Mouse (Mus musculus) forebrain, postnatal 0 days (tissue): ENCODE results near the gene Pam16. TPM values are rescaled to one million over a fixed set of nuclear protein-coding genes. Genes with fewer than 3 reads are reported as not detected.

ENCODE experiments used
- ATAC-seq: fragments of 200-750 bp; cut with Nextera tagmentation; 2 replicates; pipeline ENCODE4 v1.8.0; 2017; ENCODE audit warnings: mild to moderate bottlenecking, moderate library complexity
- DNase-seq: peaks from one replicate; pipeline ENCODE4 v3.0.0-alpha.2; 2015
- H3K27ac ChIP-seq: fragments of 300-500 bp; sonication (generic); 2 replicates; pipeline ENCODE4 v1.5.1; 2014; ENCODE audit warnings: low read depth, mild to moderate bottlenecking, antibody characterized with exemption, low read length, moderate library complexity, mixed read lengths
- H3K27me3 ChIP-seq: fragments of 300-500 bp; sonication (generic); 2 replicates; pipeline ENCODE4 v1.6.1; 2014; ENCODE audit warnings: mild to moderate bottlenecking, low read length, mixed read lengths; ENCODE audit not compliant: insufficient read depth
- H3K36me3 ChIP-seq: fragments of 300-500 bp; sonication (generic); 2 replicates; pipeline ENCODE4 v1.6.1; 2014; ENCODE audit warnings: mild to moderate bottlenecking, moderate library complexity; ENCODE audit not compliant: insufficient read depth
- H3K4me1 ChIP-seq: fragments of 300-500 bp; sonication (generic); 2 replicates; pipeline ENCODE4 v1.6.1; 2014; ENCODE audit warnings: antibody characterized with exemption; ENCODE audit not compliant: insufficient read depth
- H3K4me2 ChIP-seq: fragments of 300-500 bp; sonication (generic); 2 replicates; pipeline ENCODE4 v1.6.1; 2014; ENCODE audit warnings: low read depth, mild to moderate bottlenecking, moderate library complexity
- H3K4me3 ChIP-seq: fragments of 300-500 bp; sonication (generic); 2 replicates; pipeline ENCODE4 v1.5.1; 2014; ENCODE audit warnings: low read depth, low read length, mixed read lengths
- H3K9ac ChIP-seq: fragments of 300-500 bp; sonication (generic); 2 replicates; pipeline ENCODE4 v1.6.1; 2014; ENCODE audit warnings: mild to moderate bottlenecking
- H3K9me3 ChIP-seq: fragments of 300-500 bp; sonication (generic); 2 replicates; pipeline ENCODE4 v1.6.1; 2016; ENCODE audit warnings: low read length
- CTCF ChIP-seq: sonication (generic); IDR thresholded peaks from 2 replicates; pipeline ENCODE4 v1.5.1; 2016; ENCODE audit warnings: antibody characterized with exemption, control low read depth, low read depth
- WGBS: fragments of 180-500 bp; shearing (Covaris S2); extraction: QIAGEN DNeasy Blood & Tissue Kit; methylation state at CpG from one replicate; pipeline ENCODE4 v1.1.7; 2014; 5-methylcytosine and 5-hydroxymethylcytosine counted together
- polyA plus RNA-seq: library from polyadenylated mRNA; unstranded; fragments of >200 nt; fragmentation: Nextera tagmentation; extraction: Ambion mirVana; gene quantifications from 2 replicates; pipeline ENCODE4 v1.2.1, GENCODE M21; 2015
- total RNA-seq: library from RNA; depleted of rRNA; stranded (reverse); fragments of >200 nt; gene quantifications from 2 replicates; pipeline ENCODE4 v1.2.3, GENCODE M21; 2014

Gene Pam16
- total and polyA plus RNA-seq, 2 experiments from 2014 or later, result 54.5 to 138 TPM

DNA sequence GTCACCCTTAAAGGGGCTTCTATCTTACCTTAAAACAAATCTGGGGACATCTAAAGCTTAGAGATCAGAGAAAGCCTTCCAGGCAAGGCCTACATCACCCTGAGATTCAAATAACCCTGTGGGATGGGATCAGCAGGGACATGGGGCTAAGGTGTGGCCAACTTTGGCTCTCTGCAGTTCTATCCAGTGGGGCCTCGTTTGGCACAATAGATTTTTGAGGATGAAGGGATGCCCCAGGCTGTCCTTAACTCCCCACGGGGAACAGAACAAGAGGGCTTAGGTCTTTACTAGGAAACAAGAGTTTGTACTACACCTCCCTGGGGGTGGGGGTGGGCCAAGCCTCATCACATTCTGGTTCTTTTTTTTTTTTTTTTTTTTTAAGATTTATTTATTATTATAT is 34.5 kb upstream of the Pam16 start:
- WGBS, result 20% methylated on average over 2 of the region's 2 CpGs
- H3K27me3 ChIP-seq, result no peaks in the 10 kb centered on the region
- no peak for DNase-seq
- H3K27ac ChIP-seq, result no peak overlapping the region
- H3K36me3 ChIP-seq, result peaks cover 23% of the 10 kb centered on the region
- no peak for TF ChIP-seq CTCF
- no peaks in the 10 kb centered on the region for H3K9me3 ChIP-seq
- no peak overlapping the region for H3K4me3 ChIP-seq
- H3K9ac ChIP-seq, result no peak overlapping the region
- H3K4me1 ChIP-seq, result no peaks in the 10 kb centered on the region
- ATAC-seq, result no peak
- no peak overlapping the region for H3K4me2 ChIP-seq

DNA sequence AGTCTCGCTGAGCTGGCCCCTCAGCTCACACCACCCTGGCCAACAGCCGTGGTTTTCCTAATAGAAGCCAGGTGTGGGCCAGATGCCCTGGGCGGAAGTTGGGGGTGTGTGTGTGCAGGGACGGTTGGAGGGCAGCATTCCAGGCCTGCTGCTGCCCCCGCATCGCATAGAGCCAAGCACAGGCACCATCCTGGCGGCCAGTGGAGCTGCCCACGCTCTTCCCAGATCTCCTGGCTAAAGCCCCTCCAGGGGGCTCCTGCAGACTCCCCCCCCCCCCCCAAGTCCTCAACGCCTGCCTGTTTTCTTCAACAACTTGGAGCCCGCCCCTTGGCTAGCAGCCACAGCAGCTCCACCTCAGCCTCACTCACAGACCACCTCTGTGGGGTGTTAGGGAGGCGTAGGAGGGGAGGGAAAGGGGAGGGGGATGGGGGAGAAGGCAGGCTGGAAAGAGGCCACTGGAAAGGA is 34.0 kb upstream of the Pam16 start:
- 14% methylated on average over 11 of the region's 11 CpGs for WGBS
- H3K4me3 ChIP-seq, result no peak overlapping the region
- ATAC-seq (peak; percentile 47; the same call in 1 of the 2 replicates), DNase-seq (no peak)
- TF ChIP-seq CTCF, result no peak
- no peak overlapping the region for H3K9ac ChIP-seq
- no peaks in the 10 kb centered on the region for H3K9me3 ChIP-seq
- no peaks in the 10 kb centered on the region for H3K4me1 ChIP-seq
- peaks cover 28% of the 10 kb centered on the region for H3K36me3 ChIP-seq
- no peak overlapping the region; the same call in 1 of the 2 replicates for H3K27ac ChIP-seq
- no peaks in the 10 kb centered on the region for H3K27me3 ChIP-seq
- no peak overlapping the region for H3K4me2 ChIP-seq

DNA sequence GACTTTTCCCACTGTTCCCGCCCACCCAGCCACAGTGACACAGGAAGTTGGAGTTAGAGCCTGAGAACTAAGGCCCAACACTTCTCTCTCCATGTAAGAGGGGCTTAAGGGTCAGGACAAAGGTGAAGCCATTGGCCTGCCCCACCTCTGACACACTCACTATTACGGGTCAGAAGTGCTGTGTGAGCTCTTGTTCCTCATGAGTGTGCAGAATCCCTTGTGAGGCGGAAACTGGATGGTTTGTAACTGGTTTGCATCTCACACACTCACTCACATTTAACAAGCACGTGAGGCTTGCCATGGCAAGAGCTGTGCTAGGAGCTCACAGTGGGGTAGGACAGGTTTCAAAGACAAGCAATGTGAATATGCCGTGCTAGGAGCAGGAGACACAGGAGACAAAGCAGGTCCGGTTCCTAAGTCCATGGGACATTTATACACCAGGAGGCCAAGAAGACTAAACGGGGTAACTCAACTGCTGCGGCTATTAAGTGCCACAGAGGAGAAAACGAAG is 31.8 kb upstream of the Pam16 start:
- H3K36me3 ChIP-seq, result peaks cover 32% of the 10 kb centered on the region
- WGBS, result 57% methylated on average over 9 of the region's 9 CpGs
- no peaks in the 10 kb centered on the region for H3K27me3 ChIP-seq

DNA sequence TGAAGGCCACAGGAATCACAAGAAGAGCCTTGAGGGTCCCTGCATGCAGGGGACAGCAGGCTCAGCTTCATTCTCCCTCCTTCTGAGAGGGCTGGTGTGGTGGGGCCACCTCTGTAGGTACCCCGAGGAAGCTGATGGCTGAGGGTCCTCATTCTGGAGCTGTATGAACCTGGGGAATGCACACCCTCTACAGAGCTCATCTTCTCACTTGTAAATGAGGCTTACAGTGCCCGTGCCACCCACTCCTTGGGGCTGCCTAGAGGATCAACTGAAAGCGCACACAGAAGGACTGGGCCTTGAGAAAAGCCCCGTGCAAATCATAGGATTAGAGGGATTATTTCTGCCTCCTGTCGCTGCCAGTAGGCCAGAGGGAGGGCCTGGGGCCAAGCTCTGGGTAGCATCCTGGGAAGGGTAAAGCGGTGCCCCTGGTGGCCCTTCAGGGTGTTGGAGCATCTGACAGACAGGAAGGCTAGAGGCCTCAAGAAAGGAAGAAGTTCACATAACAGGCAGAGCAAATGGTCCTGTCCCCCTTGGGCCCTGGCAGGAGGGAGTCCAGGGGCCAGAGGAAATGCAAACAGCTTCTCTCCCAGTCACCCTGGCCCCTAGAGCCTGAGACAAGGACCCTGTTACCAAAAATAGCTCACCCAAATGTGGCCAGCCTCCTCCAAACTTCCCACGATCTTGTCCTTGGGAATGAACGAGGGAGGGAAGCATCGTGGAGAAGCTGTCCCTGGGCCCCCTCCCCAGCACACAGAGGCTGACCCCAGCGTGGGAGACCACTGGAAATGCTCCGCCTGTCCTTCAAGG is 31.2 kb upstream of the Pam16 start:
- TF ChIP-seq CTCF, result no peak; the same call in 1 of the 2 replicates
- Histone ChIP-seq H3K36me3 (peaks cover 29% of the 10 kb centered on the region), H3K9ac (no peak overlapping the region), H3K27me3 (no peaks in the 10 kb centered on the region), H3K4me1 (no peaks in the 10 kb centered on the region), H3K9me3 (no peaks in the 10 kb centered on the region), H3K27ac (no peak overlapping the region), H3K4me3 (no peak overlapping the region), H3K4me2 (no peak overlapping the region)
- 37% methylated on average over 11 of the region's 11 CpGs for WGBS
- DNase-seq (no peak), ATAC-seq (peak; percentile 48; the same call in 1 of the 2 replicates)

More for the DNA sequence above, 31.8 kb upstream of the Pam16 start:
- DNase-seq (no peak), ATAC-seq (no peak)
- no peak for TF ChIP-seq CTCF
- no peak overlapping the region for H3K4me2 ChIP-seq
- H3K27ac ChIP-seq, result no peak overlapping the region
- H3K9ac ChIP-seq, result no peak overlapping the region
- no peaks in the 10 kb centered on the region for H3K9me3 ChIP-seq
- no peak overlapping the region for H3K4me3 ChIP-seq
- no peaks in the 10 kb centered on the region for H3K4me1 ChIP-seq

DNA sequence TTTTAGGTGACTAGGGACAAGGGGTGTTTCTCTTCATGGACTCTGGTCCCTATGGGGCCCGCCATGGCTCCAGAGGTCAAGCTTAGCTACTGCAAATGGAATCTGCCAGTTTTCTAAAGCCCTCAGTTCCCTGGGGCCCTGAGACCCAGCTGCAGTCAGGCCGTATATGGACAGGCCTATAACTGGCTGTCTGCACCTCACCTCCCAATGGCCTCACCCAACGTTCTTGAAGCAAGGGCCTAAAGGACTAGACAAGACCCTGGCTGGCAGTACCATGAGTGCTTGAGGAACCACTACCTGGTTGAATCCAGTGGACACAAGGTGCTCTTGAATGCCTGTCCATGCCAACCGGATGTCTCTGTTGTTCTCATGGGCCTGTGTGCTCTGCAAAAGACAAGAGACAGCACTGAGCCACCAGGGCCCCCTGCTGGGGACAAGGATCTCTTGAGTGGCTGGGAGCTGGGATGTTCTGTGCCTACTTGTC is 30.5 kb upstream of the Pam16 start:
- TF ChIP-seq CTCF, result peak; percentile 28; the same call in 1 of the 2 replicates
- no peak overlapping the region for H3K27ac ChIP-seq
- H3K36me3 ChIP-seq, result peaks cover 26% of the 10 kb centered on the region
- H3K9ac ChIP-seq, result no peak overlapping the region
- H3K4me3 ChIP-seq, result no peak overlapping the region
- no peaks in the 10 kb centered on the region for H3K27me3 ChIP-seq
- H3K4me2 ChIP-seq, result no peak overlapping the region
- WGBS, result 75% methylated on average over 4 of the region's 4 CpGs
- DNase-seq, result no peak
- H3K4me1 ChIP-seq, result no peaks in the 10 kb centered on the region
- H3K9me3 ChIP-seq, result no peaks in the 10 kb centered on the region
- no peak for ATAC-seq

DNA sequence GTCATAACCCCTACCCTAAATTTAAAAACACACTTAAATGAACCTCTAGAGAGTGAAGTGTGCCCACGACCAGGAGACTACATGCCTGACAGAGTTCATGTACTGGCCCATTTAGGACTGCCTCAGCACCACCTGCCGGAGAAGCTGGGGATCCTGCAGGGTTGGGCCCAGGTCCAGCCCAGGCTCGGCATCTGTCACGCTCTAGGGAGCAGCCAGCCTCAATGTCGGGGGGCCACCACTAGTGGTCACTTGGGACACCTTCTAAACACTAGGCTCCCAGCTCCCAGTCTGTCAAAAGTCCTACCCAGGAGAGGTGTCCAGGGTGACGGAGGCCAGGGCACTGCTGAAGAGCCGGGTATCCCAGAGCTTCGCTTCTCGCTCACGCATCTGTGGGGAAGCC is 29.9 kb upstream of the Pam16 start:
- Histone ChIP-seq H3K36me3 (peaks cover 26% of the 10 kb centered on the region), H3K27ac (no peak overlapping the region), H3K9ac (no peak overlapping the region), H3K4me1 (no peaks in the 10 kb centered on the region), H3K4me2 (no peak overlapping the region), H3K9me3 (no peaks in the 10 kb centered on the region), H3K27me3 (no peaks in the 10 kb centered on the region), H3K4me3 (no peak overlapping the region)
- TF ChIP-seq CTCF, result peak; percentile 7; the same call in 1 of the 2 replicates
- WGBS, result 83% methylated on average over 10 of the region's 10 CpGs
- DNase-seq (no peak), ATAC-seq (no peak)
